Mouse (Mus musculus) heart, embryonic 12.5 days (tissue): Measurements from ENCODE around the gene Mrpl27. TPM values are rescaled to one million over a fixed set of nuclear protein-coding genes. Genes with fewer than 3 reads are reported as not detected.

Experiments used
- ATAC-seq: fragments of 200-750 bp; cut with Nextera tagmentation; 2 replicates; pipeline ENCODE4 v1.8.0; 2017; ENCODE audit warnings: moderate TSS enrichment, moderate library complexity; ENCODE audit not compliant: insufficient number of reproducible peaks, low FRiP score
- H3K27ac ChIP-seq: fragments of 300-500 bp; sonication (generic); 2 replicates; pipeline ENCODE4 v1.5.1; 2016; ENCODE audit warnings: mild to moderate bottlenecking, moderate library complexity; ENCODE audit not compliant: poor library complexity, severe bottlenecking
- H3K27me3 ChIP-seq: fragments of 300-500 bp; sonication (generic); replicated peaks from 2 replicates; pipeline ENCODE4 v1.6.1; 2016; ENCODE audit warnings: mild to moderate bottlenecking, moderate library complexity
- H3K36me3 ChIP-seq: fragments of 300-500 bp; sonication (generic); 2 replicates; pipeline ENCODE4 v1.6.1; 2016; ENCODE audit warnings: mild to moderate bottlenecking, moderate library complexity
- H3K4me1 ChIP-seq: fragments of 300-500 bp; sonication (generic); replicated peaks from 2 replicates; pipeline ENCODE4 v1.6.1; 2016; ENCODE audit warnings: mild to moderate bottlenecking
- H3K4me2 ChIP-seq: fragments of 300-500 bp; sonication (generic); 2 replicates; pipeline ENCODE4 v1.6.1; 2016; ENCODE audit warnings: mild to moderate bottlenecking, moderate library complexity
- H3K4me3 ChIP-seq: fragments of 300-500 bp; sonication (generic); 2 replicates; pipeline ENCODE4 v1.5.1; 2016; ENCODE audit warnings: mild to moderate bottlenecking
- H3K9ac ChIP-seq: fragments of 300-500 bp; sonication (generic); 2 replicates; pipeline ENCODE4 v1.6.1; 2016; ENCODE audit warnings: mild to moderate bottlenecking, moderate library complexity
- H3K9me3 ChIP-seq: fragments of 300-500 bp; sonication (generic); replicated peaks from 2 replicates; pipeline ENCODE4 v1.6.1; 2016; ENCODE audit warnings: mild to moderate bottlenecking, moderate library complexity
- WGBS: fragments of 180-500 bp; shearing (Covaris S2); methylation state at CpG from one replicate; pipeline ENCODE4 v1.1.7; 2016; 5-methylcytosine and 5-hydroxymethylcytosine counted together
- polyA plus RNA-seq: library from polyadenylated mRNA; unstranded; fragments of >200 nt; fragmentation: Nextera tagmentation; extraction: Ambion mirVana; gene quantifications from 2 replicates; pipeline ENCODE4 v1.2.1, GENCODE M21; 2016

The Mrpl27 gene
- polyA plus RNA-seq: 123 and 128 TPM in 2 replicates

DNA sequence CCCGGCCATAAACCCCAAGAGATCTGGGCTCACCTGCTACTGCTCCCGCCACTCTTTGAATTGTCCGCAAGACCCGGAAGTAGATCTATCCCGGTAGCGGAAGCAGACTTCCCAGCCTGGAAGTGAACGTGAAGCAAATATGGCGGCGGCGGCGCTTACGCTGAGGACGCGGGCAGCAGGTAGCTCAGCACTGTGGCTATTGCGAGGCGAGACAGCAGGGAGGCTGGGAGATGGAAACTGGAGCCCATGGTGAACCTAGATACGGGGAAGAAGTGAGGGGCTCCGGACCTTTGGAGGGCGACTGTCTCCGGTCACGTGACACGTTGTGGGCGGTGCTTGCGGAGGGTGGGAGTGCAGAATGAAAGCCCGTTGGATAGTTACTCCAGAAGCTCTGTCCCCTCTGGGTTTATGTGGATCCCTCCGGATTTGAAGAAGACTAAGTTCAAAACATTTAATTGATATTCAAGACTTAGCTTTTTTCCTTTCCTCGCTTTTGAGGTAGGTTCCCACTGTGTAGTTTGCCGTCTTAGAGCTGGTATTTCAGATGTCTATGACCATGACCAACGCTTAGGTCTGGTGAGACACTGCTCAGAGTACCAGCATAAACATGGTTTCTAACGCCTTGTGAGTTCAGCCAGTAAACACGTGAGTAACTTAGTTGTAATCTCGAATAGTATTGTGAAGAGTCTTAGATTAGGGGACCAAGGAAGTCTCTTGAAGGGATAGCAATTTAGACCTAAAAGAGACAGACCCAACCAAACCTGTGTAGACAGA is at the start of gene Mrpl27, which contains the start of gene Eme1:
Gene Mrpl27, plus strand, starts transcription at position 105 of the 774 bp plus-strand sequence.
Gene Eme1, minus strand, starts transcription at position 302 of the 774 bp plus-strand sequence.
- H3K4me1 ChIP-seq: peaks cover 10% of the 10 kb centered on the region
- peak within 1 kb of the TSS; percentile 79 for H3K4me2 ChIP-seq

DNA sequence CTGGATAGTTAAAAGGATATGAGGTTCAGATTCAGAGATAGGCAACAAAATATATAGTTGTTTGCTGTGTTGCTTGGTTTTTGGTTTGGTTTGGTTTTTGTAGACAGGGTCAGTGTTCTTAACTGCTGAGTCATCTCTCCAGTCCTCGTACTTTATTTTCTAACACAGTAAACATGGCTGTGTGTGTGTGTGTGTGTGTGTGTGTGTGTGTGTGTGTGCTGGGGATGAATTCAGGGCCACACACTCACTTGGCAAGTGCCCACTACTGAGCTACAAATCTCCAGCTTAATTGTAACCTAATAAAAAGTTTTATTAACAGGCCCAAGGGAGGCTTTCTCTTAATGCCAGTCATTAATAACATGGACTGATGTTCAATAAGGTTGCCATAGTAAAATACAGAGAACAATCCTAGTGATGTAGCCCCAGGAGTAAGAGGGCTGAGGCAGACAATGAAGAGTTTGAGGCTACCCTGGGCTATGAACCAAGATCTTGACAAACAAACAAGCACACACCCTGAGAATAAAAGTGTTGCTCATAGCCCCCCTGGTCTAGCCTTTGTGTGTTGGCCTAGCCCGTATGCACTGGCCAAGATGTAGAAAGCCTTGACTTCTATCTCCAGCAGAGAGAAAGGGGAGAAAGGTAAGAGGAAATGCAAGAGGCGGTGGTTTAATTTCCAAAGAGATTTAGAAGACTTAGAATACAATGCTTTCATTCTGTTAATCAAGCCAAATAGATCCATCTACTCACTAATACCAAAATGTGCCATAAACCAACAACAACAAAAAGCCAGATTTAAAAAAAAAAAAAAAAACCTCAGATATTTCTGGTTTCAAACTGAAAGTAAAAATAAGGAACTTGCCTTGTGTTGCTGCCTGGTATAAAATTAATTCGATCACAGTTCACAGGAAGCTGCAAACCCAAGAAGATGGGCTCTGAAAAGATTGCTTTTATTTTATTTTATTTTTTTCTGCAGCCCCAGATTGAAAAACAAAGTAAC is 42.5 kb upstream of the Mrpl27 start:
- H3K36me3 ChIP-seq: no peaks in the 10 kb centered on the region
- WGBS: 74% methylated on average over 4 of the region's 4 CpGs
- no peak overlapping the region for H3K9ac ChIP-seq
- no peak overlapping the region for H3K27ac ChIP-seq
- 0 out of 2 replicates have a peak, but pooled peaks cover 9% of the 10 kb centered on the region for H3K27me3 ChIP-seq
- no peaks in the 10 kb centered on the region for H3K4me1 ChIP-seq
- no peak for ATAC-seq
- H3K4me2 ChIP-seq: no peak overlapping the region
- H3K4me3 ChIP-seq: no peak overlapping the region
- no peaks in the 10 kb centered on the region for H3K9me3 ChIP-seq

More for the DNA sequence above, at the start of gene Mrpl27, which contains the start of gene Eme1:
- Histone ChIP-seq H3K9me3 (no peaks in the 10 kb centered on the region), H3K4me3 (peak within 1 kb of the TSS; percentile 79), H3K36me3 (peaks cover 45% of the 10 kb centered on the region), H3K9ac (peak within 1 kb of the TSS; percentile 76), H3K27ac (peak within 1 kb of the TSS; percentile 93), H3K27me3 (no peaks in the 10 kb centered on the region)
- under 1% methylated on average over 32 of the region's 32 CpGs for WGBS
- peak; percentile 88 for ATAC-seq

DNA sequence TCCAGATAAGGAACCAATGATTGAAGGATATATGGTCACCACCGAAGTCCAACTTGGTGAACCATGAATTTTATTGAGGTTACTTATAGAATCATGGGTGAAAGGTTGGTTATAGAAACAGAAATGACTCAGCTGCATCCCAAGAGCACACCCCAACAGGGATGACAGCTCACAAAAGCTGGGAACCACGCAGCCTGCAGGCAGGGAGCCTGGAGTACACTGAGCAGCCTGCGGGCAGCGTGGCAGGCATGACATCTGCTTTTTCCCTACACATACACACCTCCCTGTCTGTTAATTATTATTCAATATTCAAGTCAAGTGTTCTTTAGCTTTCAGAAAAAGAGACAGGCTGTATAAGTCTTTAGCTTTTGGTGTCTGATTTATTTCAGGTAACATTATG is 39.0 kb upstream of the Mrpl27 start:
- no peak for ATAC-seq
- WGBS: 86% methylated on average over 4 of the region's 4 CpGs

DNA sequence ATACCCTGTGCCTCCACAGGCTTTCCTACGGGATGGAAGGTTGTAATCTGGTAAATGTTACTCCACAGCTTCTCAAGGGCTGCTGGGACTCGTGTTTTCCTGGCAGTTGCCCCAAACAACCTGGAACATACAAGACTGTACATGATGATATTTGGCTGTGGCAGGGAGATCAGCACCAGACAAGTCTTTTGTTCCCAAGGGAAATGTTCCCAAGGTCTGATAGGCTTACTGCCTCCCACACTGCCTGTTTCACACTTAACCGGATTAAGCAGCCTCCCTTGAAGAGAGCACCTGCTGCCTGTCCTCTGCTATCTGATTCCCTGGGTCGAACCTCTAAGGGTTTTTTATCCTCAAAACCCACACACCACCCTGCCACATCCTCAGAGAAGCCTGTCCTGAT is 38.1 kb upstream of the Mrpl27 start:
- Histone ChIP-seq H3K9me3 (0 out of 2 replicates have a peak, but pooled peaks cover 4% of the 10 kb centered on the region), H3K4me1 (no peaks in the 10 kb centered on the region), H3K36me3 (no peaks in the 10 kb centered on the region), H3K27ac (no peak overlapping the region), H3K4me2 (no peak overlapping the region), H3K4me3 (no peak overlapping the region), H3K9ac (no peak overlapping the region), H3K27me3 (0 out of 2 replicates have a peak, but pooled peaks cover 16% of the 10 kb centered on the region)
- 19% methylated on average over 4 of the region's 4 CpGs for WGBS
- no peak for ATAC-seq

More for the DNA sequence above, 39.0 kb upstream of the Mrpl27 start:
- Histone ChIP-seq H3K9ac (no peak overlapping the region), H3K4me2 (no peak overlapping the region), H3K36me3 (no peaks in the 10 kb centered on the region), H3K27me3 (0 out of 2 replicates have a peak, but pooled peaks cover 16% of the 10 kb centered on the region), H3K4me1 (no peaks in the 10 kb centered on the region), H3K4me3 (no peak overlapping the region), H3K9me3 (0 out of 2 replicates have a peak, but pooled peaks cover 4% of the 10 kb centered on the region), H3K27ac (no peak overlapping the region)

DNA sequence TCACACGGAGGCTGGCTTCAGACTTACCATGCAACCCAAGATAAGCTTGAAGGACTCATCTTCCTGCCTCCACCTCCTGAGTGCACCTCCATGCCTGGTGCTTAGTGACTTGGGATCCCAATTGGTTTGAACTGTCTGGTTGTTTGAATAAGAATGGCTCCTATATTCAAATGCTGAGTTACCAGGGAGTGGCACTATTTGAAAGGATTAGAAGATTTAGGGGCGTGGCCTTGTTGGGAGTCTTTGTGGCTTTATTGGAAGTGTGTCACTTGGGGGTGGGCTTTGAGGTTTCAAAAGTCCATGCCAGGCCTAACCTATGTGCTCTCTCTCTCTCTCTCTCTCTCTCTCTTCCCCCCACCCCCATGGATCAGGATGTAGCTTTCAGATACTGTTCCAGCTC is 35.9 kb upstream of the Mrpl27 start:
- no peak for ATAC-seq
- Histone ChIP-seq H3K27ac (no peak overlapping the region), H3K36me3 (no peaks in the 10 kb centered on the region), H3K4me1 (no peaks in the 10 kb centered on the region), H3K27me3 (0 out of 2 replicates have a peak, but pooled peaks cover 16% of the 10 kb centered on the region), H3K4me2 (no peak overlapping the region), H3K4me3 (no peak overlapping the region), H3K9me3 (0 out of 2 replicates have a peak, but pooled peaks cover 4% of the 10 kb centered on the region), H3K9ac (no peak overlapping the region)
- WGBS: 80% methylated on average over 2 of the region's 2 CpGs

DNA sequence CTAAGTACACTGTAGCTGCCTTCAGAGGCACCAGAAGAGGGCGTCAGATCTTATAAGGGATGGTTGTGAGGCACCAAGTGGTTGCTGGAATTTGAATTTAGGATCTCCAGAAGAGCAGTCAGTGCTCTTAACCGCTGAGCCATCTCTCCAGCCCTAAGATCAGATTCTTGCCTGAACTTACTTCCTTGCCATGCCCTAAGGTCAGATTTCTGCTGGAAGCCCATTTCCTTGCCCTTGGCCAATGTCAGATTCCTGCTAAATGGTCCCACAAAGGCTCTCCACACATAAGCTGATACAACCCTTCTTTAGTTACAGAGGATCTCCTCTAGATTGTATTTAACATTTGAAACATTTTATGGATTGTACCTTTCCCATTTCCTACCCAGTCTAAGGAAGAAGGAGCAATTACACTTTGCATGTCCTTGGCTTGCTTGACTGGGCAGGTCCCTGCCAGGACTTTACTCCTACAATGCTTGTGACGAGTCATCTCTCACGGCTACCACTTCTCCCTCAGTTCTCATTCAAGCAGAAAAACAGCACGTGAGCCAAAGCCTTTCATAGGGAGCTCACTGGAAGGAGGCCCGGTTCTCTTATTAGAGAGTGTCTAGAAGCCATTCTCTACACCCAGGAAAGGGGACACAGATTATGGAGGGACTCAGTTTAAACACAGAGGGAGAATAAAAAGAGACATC is 32.7 kb upstream of the Mrpl27 start:
- H3K4me1 ChIP-seq: no peaks in the 10 kb centered on the region
- no peak overlapping the region for H3K9ac ChIP-seq
- WGBS: 59% methylated on average over 6 of the region's 6 CpGs
- H3K4me3 ChIP-seq: no peak overlapping the region
- no peak for ATAC-seq
- H3K27ac ChIP-seq: no peak overlapping the region
- H3K4me2 ChIP-seq: no peak overlapping the region
- H3K27me3 ChIP-seq: 0 out of 2 replicates have a peak, but pooled peaks cover 8% of the 10 kb centered on the region
- no peaks in the 10 kb centered on the region for H3K36me3 ChIP-seq
- H3K9me3 ChIP-seq: 0 out of 2 replicates have a peak, but pooled peaks cover 4% of the 10 kb centered on the region

DNA sequence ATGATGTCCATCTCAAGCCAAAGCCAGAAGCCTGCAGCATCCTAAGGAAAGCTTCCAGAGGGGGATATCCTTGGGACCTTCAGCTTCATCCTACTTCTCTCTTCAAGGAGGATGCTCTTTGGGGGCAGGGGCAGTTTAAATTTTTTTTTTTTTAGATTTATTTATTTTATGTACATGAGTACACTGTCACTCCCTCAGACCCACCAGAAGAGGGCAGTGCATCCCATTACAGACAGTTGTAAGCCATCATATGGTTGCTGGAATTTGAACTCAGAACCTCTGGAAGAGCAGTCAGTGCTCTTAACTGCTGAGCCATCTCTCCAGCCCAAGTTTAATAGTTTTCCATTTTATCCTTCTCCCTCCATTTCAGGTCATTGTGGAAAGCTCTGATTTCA is 32.1 kb upstream of the Mrpl27 start:
- Histone ChIP-seq H3K27me3 (0 out of 2 replicates have a peak, but pooled peaks cover 3% of the 10 kb centered on the region), H3K4me1 (no peaks in the 10 kb centered on the region), H3K27ac (no peak overlapping the region), H3K4me3 (no peak overlapping the region), H3K9ac (no peak overlapping the region), H3K4me2 (no peak overlapping the region), H3K9me3 (0 out of 2 replicates have a peak, but pooled peaks cover 4% of the 10 kb centered on the region), H3K36me3 (no peaks in the 10 kb centered on the region)
- ATAC-seq: no peak

DNA sequence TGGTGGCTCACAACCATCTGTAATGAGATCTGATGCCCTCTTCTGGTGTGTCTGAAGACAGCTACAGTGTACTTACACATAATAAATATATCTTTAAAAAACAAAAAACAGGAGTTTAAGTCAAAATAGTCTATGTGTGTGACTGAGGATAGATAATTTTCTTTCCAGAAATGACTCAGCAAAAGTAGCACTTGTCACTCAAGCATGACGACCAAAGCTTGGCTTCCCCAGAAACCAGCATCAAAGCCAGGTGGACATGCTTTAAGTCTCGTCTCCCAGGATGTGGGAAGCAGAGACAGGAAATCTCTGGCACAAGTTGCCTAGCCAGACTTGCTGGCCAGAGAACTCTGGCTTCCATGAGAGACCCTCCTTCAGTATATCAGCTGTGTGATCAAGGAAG is 31.4 kb upstream of the Mrpl27 start:
- Histone ChIP-seq H3K9me3 (0 out of 2 replicates have a peak, but pooled peaks cover 2% of the 10 kb centered on the region), H3K4me3 (no peak overlapping the region), H3K27me3 (no peaks in the 10 kb centered on the region), H3K27ac (no peak overlapping the region), H3K4me1 (no peaks in the 10 kb centered on the region), H3K36me3 (no peaks in the 10 kb centered on the region), H3K4me2 (no peak overlapping the region), H3K9ac (no peak overlapping the region)
- ATAC-seq: no peak
- 64% methylated on average over 2 of the region's 2 CpGs for WGBS

DNA sequence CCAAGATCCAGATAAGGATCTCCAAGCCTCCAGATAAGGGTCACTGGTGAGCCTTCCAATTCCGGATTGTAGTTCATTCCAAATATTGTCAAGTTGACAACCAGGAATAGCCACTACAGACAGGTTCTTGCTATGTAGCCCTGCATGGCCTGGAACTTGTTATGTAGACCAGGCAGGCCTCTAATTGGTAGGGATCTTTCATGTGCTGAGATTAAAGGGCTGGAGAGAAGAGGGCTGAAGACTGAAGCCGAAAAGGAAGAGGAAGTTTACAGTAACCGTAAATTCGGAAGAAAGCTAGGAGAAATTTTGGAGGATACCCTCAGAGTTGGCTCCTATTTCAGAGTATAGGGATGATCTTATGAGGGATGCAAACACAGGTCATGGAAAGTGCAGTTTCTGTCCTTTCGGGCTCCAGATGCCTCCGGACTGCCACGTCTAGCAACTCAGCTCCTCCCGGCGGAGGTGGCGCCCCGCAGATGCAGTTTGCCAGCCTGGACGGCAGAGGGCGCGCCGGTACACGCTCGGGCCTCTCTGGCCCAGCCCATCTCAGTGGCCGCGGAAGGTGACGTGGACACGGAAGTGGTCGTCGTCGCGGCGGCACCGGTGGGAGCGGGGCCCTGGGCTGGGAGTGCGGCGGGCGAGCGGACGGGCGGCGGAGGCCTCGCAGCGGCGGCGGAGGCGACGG is 24.2 kb upstream of the Mrpl27 start, which contains the start of gene Lrrc59:
Gene Lrrc59, plus strand, starts transcription at position 569 of the 685 bp plus-strand sequence.
- WGBS: 4% methylated on average over 38 of the region's 41 CpGs
- Histone ChIP-seq H3K27ac (peak within 1 kb of the TSS; percentile 57), H3K9ac (peak within 1 kb of the TSS; percentile 90), H3K4me1 (peaks cover 10% of the 10 kb centered on the region), H3K9me3 (no peaks in the 10 kb centered on the region), H3K36me3 (peaks cover 30% of the 10 kb centered on the region), H3K27me3 (no peaks in the 10 kb centered on the region), H3K4me3 (peak within 1 kb of the TSS; percentile 91), H3K4me2 (peak within 1 kb of the TSS; percentile 84)
- ATAC-seq: peak; percentile 98

DNA sequence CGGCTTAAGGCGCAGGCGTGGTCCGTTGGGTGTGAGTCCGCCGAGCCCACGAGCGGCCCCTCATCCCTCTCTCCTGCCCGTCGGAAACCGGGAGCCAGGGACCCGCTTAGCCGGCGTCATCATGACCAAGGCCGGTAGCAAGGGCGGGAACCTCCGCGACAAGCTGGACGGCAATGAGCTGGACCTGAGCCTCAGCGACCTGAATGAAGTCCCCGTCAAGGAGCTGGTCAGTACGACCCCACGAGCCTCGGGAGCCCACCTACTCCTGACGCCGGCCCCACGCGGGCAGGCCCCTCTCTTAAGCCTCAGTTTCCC is 23.7 kb upstream of the Mrpl27 start:
- Histone ChIP-seq H3K27ac (peak overlapping the region; percentile 57), H3K4me2 (peak overlapping the region; percentile 84), H3K36me3 (peaks cover 35% of the 10 kb centered on the region), H3K27me3 (no peaks in the 10 kb centered on the region), H3K9ac (peak overlapping the region; percentile 90), H3K4me1 (peaks cover 10% of the 10 kb centered on the region), H3K9me3 (no peaks in the 10 kb centered on the region), H3K4me3 (peak overlapping the region; percentile 91)
- under 1% methylated on average over 28 of the region's 28 CpGs for WGBS
- peak; percentile 77 for ATAC-seq
